In the genomic region with DNA sequence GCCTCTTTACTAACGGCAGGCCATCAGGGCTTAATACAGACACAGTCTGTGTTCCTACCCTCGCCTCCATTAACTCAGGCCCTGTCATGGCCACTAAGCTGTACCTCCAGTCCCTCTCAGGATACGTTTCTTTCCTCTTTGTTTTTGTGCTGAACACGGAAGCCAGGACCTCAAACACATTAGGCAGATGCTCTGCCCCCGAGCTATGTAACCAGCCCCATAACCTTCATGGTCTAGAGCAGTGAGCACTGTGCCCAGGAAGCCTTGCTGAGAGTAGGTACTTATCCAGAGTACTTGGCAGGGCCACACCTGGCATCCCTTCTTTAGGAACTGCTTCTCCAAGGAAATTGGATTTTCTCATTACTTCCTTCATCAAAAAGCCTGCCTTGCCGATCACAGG, we compare ENCODE assay signal across 21 mouse cellular contexts.
A peak's percentile ranks its signal among the peaks of the same experiment; 100 is the strongest.
DNase-seq lines count a peak whose midpoint lies in the region; ATAC-seq and TF ChIP-seq lines count a peak whose summit lies in the region.
"Had no signal": no experiment of that assay in that cellular context is flagged by ENCODE, and none has a peak within 500 bp of the region (broad histone marks: within the 10 kb centered on the region; RNA-seq: fewer than 3 reads in every experiment).

No protein-coding gene starts in this region.

- peaks cover 19% of the 10 kb centered on the region for H3K4me1 ChIP-seq in forebrain, embryonic 15.5 days
- H3K4me1 ChIP-seq in forebrain, embryonic 13.5 days: peaks cover 27% of the 10 kb centered on the region
- peaks cover 16% of the 10 kb centered on the region for H3K4me1 ChIP-seq in hindbrain, postnatal 0 days (ENCODE audit: insufficient read depth, low read length)
- H3K4me1 ChIP-seq in hindbrain, embryonic 11.5 days (replicated peaks; ENCODE audit: control insufficient read depth, insufficient read depth, low read length): no peaks in the 10 kb centered on the region
- H3K4me1 ChIP-seq in midbrain, embryonic 14.5 days (ENCODE audit: control insufficient read depth, insufficient read depth, low read length): 0 out of 2 replicates have a peak, but pooled peaks cover 9% of the 10 kb centered on the region
- H3K4me1 ChIP-seq in midbrain, embryonic 10.5 days: peaks cover 7% of the 10 kb centered on the region
- peaks cover 15% of the 10 kb centered on the region for H3K4me1 ChIP-seq in neural tube, embryonic 14.5 days (ENCODE audit: control insufficient read depth, insufficient read depth, low read length)

- TF ChIP-seq CTCF in hindbrain, postnatal 0 days (IDR thresholded peaks at IDR 0.05; ENCODE audit: low read depth): no peak

- H3K4me2 ChIP-seq in forebrain, embryonic 15.5 days (replicated peaks): no peak overlapping the region
- H3K4me2 ChIP-seq in forebrain, embryonic 13.5 days: no peak overlapping the region
- no peak overlapping the region for H3K4me2 ChIP-seq in hindbrain, postnatal 0 days (ENCODE audit: low read depth, low read length)
- no peak overlapping the region for H3K4me2 ChIP-seq in hindbrain, embryonic 11.5 days (replicated peaks; ENCODE audit: low read depth, low read length)
- no peak overlapping the region for H3K4me2 ChIP-seq in midbrain, embryonic 14.5 days (ENCODE audit: low read length)
- no peak overlapping the region for H3K4me2 ChIP-seq in neural tube, embryonic 14.5 days (ENCODE audit: low read depth, low read length)
- H3K4me2 ChIP-seq: embryonic facial prominence, embryonic 13.5 days; heart, embryonic 12.5 days; intestine, embryonic 15.5 days had no signal

- H3K27ac ChIP-seq in forebrain, embryonic 15.5 days (replicated peaks): no peak overlapping the region
- no peak overlapping the region; the same call in 1 of the 2 replicates for H3K27ac ChIP-seq in forebrain, embryonic 13.5 days
- peak overlapping the region; percentile 76; the same call in 1 of the 2 replicates for H3K27ac ChIP-seq in hindbrain, postnatal 0 days
- H3K27ac ChIP-seq in hindbrain, embryonic 11.5 days (ENCODE audit: low read depth, low read length): no peak overlapping the region
- 0 out of 2 replicates have a peak overlapping the region, but pooled peaks have one; percentile 53 for H3K27ac ChIP-seq in midbrain, embryonic 14.5 days (replicated peaks; ENCODE audit: low read depth, low read length)
- no peak overlapping the region for H3K27ac ChIP-seq in midbrain, embryonic 10.5 days (replicated peaks)
- H3K27ac ChIP-seq in neural tube, embryonic 14.5 days (ENCODE audit: low read depth, low read length): peak overlapping the region; percentile 22; the same call in 1 of the 2 replicates
- H3K27ac ChIP-seq: embryonic facial prominence, embryonic 13.5 days; gastrocnemius, adult 2 months; intestine, embryonic 15.5 days had no signal

- ATAC-seq in forebrain, embryonic 15.5 days (replicated peaks): 0 out of 2 replicates have a peak, but pooled peaks have one; percentile 26
- no peak for ATAC-seq in forebrain, embryonic 13.5 days
- no peak for ATAC-seq in hindbrain, postnatal 0 days
- no peak for ATAC-seq in hindbrain, embryonic 11.5 days (ENCODE audit: low FRiP score)
- no peak for ATAC-seq in midbrain, embryonic 14.5 days (ENCODE audit: low FRiP score, low TSS enrichment)
- ATAC-seq in neural tube, embryonic 14.5 days (ENCODE audit: low read depth): no peak
- ATAC-seq: activated CD4-positive, CD25-positive, alpha-beta regulatory T cell, adult 4 months; intestine, embryonic 15.5 days; Patski had no signal

- DNase-seq in hindbrain, postnatal 0 days (ENCODE audit: low spot score): no peak
- no peak for DNase-seq in hindbrain, embryonic 11.5 days (ENCODE audit: low spot score)
- no peak for DNase-seq in midbrain, embryonic 14.5 days
- no peak for DNase-seq in midbrain, embryonic 10.5 days (ENCODE audit: low spot score)
- no peak for DNase-seq in adrenal gland, adult 18-20 months (ENCODE audit: low spot score in 2 of 2)
- DNase-seq: adrenal gland, adult 2 months; adrenal gland, postnatal 25 days; cerebellum, adult 8-10 months; cerebellum, postnatal 36 days; gastrocnemius, adult 2 months; gastrocnemius, postnatal 25 days had no signal

- WGBS in forebrain, embryonic 15.5 days: 78% methylated on average over 6 of the region's 6 CpGs
- 67% methylated on average over 6 of the region's 6 CpGs for WGBS in forebrain, embryonic 13.5 days
- WGBS in hindbrain, postnatal 0 days: 74% methylated on average over 6 of the region's 6 CpGs
- WGBS in hindbrain, embryonic 11.5 days: 91% methylated on average over 6 of the region's 6 CpGs
- 72% methylated on average over 6 of the region's 6 CpGs for WGBS in midbrain, embryonic 14.5 days
- 89% methylated on average over 6 of the region's 6 CpGs for WGBS in midbrain, embryonic 10.5 days
- WGBS in neural tube, embryonic 14.5 days: 75% methylated on average over 6 of the region's 6 CpGs

- H3K36me3 ChIP-seq in forebrain, embryonic 15.5 days: no peaks in the 10 kb centered on the region
- H3K36me3 ChIP-seq in forebrain, embryonic 13.5 days (ENCODE audit: poor library complexity, severe bottlenecking): no peaks in the 10 kb centered on the region
- no peaks in the 10 kb centered on the region for H3K36me3 ChIP-seq in hindbrain, postnatal 0 days (ENCODE audit: insufficient read depth, low read length)
- no peaks in the 10 kb centered on the region for H3K36me3 ChIP-seq in hindbrain, embryonic 11.5 days (ENCODE audit: control insufficient read depth, insufficient read depth, low read length)
- H3K36me3 ChIP-seq in midbrain, embryonic 14.5 days (ENCODE audit: control insufficient read depth, insufficient read depth, low read length): no peaks in the 10 kb centered on the region
- no peaks in the 10 kb centered on the region for H3K36me3 ChIP-seq in midbrain, embryonic 10.5 days
- H3K36me3 ChIP-seq in neural tube, embryonic 14.5 days (ENCODE audit: control insufficient read depth, insufficient read depth, low read length): no peaks in the 10 kb centered on the region
- H3K36me3 ChIP-seq: embryonic facial prominence, embryonic 13.5 days; forebrain, embryonic 12.5 days; heart, embryonic 12.5 days; intestine, embryonic 15.5 days had no signal

- H3K4me3 ChIP-seq in forebrain, embryonic 15.5 days: no peak overlapping the region
- H3K4me3 ChIP-seq in forebrain, embryonic 13.5 days: no peak overlapping the region
- no peak overlapping the region for H3K4me3 ChIP-seq in hindbrain, postnatal 0 days (ENCODE audit: low read length)
- no peak overlapping the region for H3K4me3 ChIP-seq in hindbrain, embryonic 11.5 days (ENCODE audit: low read depth, low read length)
- no peak overlapping the region for H3K4me3 ChIP-seq in midbrain, embryonic 14.5 days (replicated peaks; ENCODE audit: low read depth, low read length)
- H3K4me3 ChIP-seq in midbrain, embryonic 10.5 days: no peak overlapping the region
- no peak overlapping the region for H3K4me3 ChIP-seq in neural tube, embryonic 14.5 days (ENCODE audit: low read depth, low read length)
- H3K4me3 ChIP-seq: embryonic facial prominence, embryonic 13.5 days; forebrain, embryonic 12.5 days; gastrocnemius, adult 2 months; heart, embryonic 12.5 days; intestine, embryonic 15.5 days had no signal

- H3K27me3 ChIP-seq in forebrain, embryonic 15.5 days: no peaks in the 10 kb centered on the region
- no peaks in the 10 kb centered on the region for H3K27me3 ChIP-seq in forebrain, embryonic 13.5 days
- H3K27me3 ChIP-seq in hindbrain, postnatal 0 days (ENCODE audit: insufficient read depth, low read length): no peaks in the 10 kb centered on the region
- H3K27me3 ChIP-seq in hindbrain, embryonic 11.5 days (ENCODE audit: control insufficient read depth, insufficient read depth, low read length): no peaks in the 10 kb centered on the region
- H3K27me3 ChIP-seq in midbrain, embryonic 14.5 days (ENCODE audit: control insufficient read depth, insufficient read depth, low read length): no peaks in the 10 kb centered on the region
- H3K27me3 ChIP-seq in midbrain, embryonic 10.5 days (ENCODE audit: low read depth, poor library complexity, severe bottlenecking): no peaks in the 10 kb centered on the region
- H3K27me3 ChIP-seq in neural tube, embryonic 14.5 days (ENCODE audit: control insufficient read depth, insufficient read depth, low read length): no peaks in the 10 kb centered on the region
- H3K27me3 ChIP-seq: CH12.LX; embryonic facial prominence, embryonic 13.5 days; forebrain, embryonic 12.5 days; heart, embryonic 12.5 days; intestine, embryonic 15.5 days; Patski had no signal

- H3K9me3 ChIP-seq in forebrain, embryonic 15.5 days: no peaks in the 10 kb centered on the region
- H3K9me3 ChIP-seq in forebrain, embryonic 13.5 days (replicated peaks): no peaks in the 10 kb centered on the region
- H3K9me3 ChIP-seq in hindbrain, postnatal 0 days (ENCODE audit: low read length): no peaks in the 10 kb centered on the region
- no peaks in the 10 kb centered on the region for H3K9me3 ChIP-seq in hindbrain, embryonic 11.5 days (ENCODE audit: control insufficient read depth, low read length)
- no peaks in the 10 kb centered on the region for H3K9me3 ChIP-seq in midbrain, embryonic 14.5 days (ENCODE audit: control insufficient read depth, low read length)
- no peaks in the 10 kb centered on the region for H3K9me3 ChIP-seq in midbrain, embryonic 10.5 days (replicated peaks)
- no peaks in the 10 kb centered on the region for H3K9me3 ChIP-seq in neural tube, embryonic 14.5 days (ENCODE audit: control insufficient read depth, low read length)
- H3K9me3 ChIP-seq: embryonic facial prominence, embryonic 13.5 days; forebrain, embryonic 12.5 days; heart, embryonic 12.5 days; intestine, embryonic 15.5 days had no signal

- H3K9ac ChIP-seq in forebrain, embryonic 15.5 days (replicated peaks): no peak overlapping the region
- no peak overlapping the region for H3K9ac ChIP-seq in forebrain, embryonic 13.5 days
- no peak overlapping the region for H3K9ac ChIP-seq in hindbrain, postnatal 0 days (replicated peaks; ENCODE audit: low read length)
- no peak overlapping the region for H3K9ac ChIP-seq in hindbrain, embryonic 11.5 days (ENCODE audit: low read depth, low read length)
- no peak overlapping the region for H3K9ac ChIP-seq in midbrain, embryonic 14.5 days (replicated peaks; ENCODE audit: low read length)
- no peak overlapping the region for H3K9ac ChIP-seq in neural tube, embryonic 14.5 days (replicated peaks; ENCODE audit: low read depth, low read length)
- H3K9ac ChIP-seq: forebrain, embryonic 12.5 days; heart, embryonic 12.5 days; intestine, embryonic 15.5 days had no signal

Comparison
In these comparisons a context has a peak if more than half of its experiments do, and no peak if none do; other contexts are left out.
1. H3K27ac ChIP-seq: peak in hindbrain, postnatal 0 days (single experiment), midbrain, embryonic 14.5 days (single experiment) and neural tube, embryonic 14.5 days (single experiment); none in forebrain, embryonic 15.5 days (single experiment), forebrain, embryonic 13.5 days (single experiment), hindbrain, embryonic 11.5 days (single experiment) and midbrain, embryonic 10.5 days (single experiment).